Mouse (Mus musculus) intestine, postnatal 0 days (tissue): ENCODE results near the gene Stag1. TPM values are rescaled to one million over a fixed set of nuclear protein-coding genes. Genes with fewer than 3 reads are reported as not detected.

Experiments
- ATAC-seq: fragments of 200-750 bp; cut with Nextera tagmentation; 2 replicates; pipeline ENCODE4 v1.8.0; 2017; ENCODE audit warnings: mild to moderate bottlenecking, moderate TSS enrichment, moderate library complexity
- H3K27ac ChIP-seq: fragments of 300-500 bp; sonication (generic); 2 replicates; pipeline ENCODE4 v1.5.1; 2014; ENCODE audit warnings: mild to moderate bottlenecking, low read depth, low read length, moderate library complexity
- H3K27me3 ChIP-seq: fragments of 300-500 bp; sonication (generic); replicated peaks from 2 replicates; pipeline ENCODE4 v1.6.1; 2014; ENCODE audit warnings: low read length, mixed read lengths; ENCODE audit not compliant: control insufficient read depth, insufficient read depth
- H3K36me3 ChIP-seq: fragments of 300-500 bp; sonication (generic); 2 replicates; pipeline ENCODE4 v1.6.1; 2014; ENCODE audit warnings: mild to moderate bottlenecking, moderate library complexity; ENCODE audit not compliant: control insufficient read depth, insufficient read depth
- H3K4me1 ChIP-seq: fragments of 300-500 bp; sonication (generic); replicated peaks from 2 replicates; pipeline ENCODE4 v1.6.1; 2014; ENCODE audit warnings: antibody characterized with exemption, low read length, mixed read lengths; ENCODE audit not compliant: control insufficient read depth, insufficient read depth
- H3K4me2 ChIP-seq: fragments of 300-500 bp; sonication (generic); replicated peaks from 2 replicates; pipeline ENCODE4 v1.6.1; 2014; ENCODE audit warnings: low read depth, mild to moderate bottlenecking, moderate library complexity
- H3K4me3 ChIP-seq: fragments of 300-500 bp; sonication (generic); 2 replicates; pipeline ENCODE4 v1.5.1; 2014; ENCODE audit warnings: low read depth, low read length
- H3K9ac ChIP-seq: fragments of 300-500 bp; sonication (generic); 2 replicates; pipeline ENCODE4 v1.6.1; 2014; ENCODE audit warnings: mild to moderate bottlenecking, low read depth, low read length
- H3K9me3 ChIP-seq: fragments of 300-500 bp; sonication (generic); 2 replicates; pipeline ENCODE4 v1.6.1; 2016; ENCODE audit warnings: mixed run types; ENCODE audit not compliant: control insufficient read depth
- CTCF ChIP-seq: sonication (generic); IDR thresholded peaks from 2 replicates; pipeline ENCODE4 v1.5.1; 2016; ENCODE audit warnings: low read depth, mild to moderate bottlenecking, control low read depth, antibody characterized with exemption, moderate library complexity
- WGBS: fragments of 180-500 bp; shearing (Covaris S2); extraction: QIAGEN DNeasy Blood & Tissue Kit; methylation state at CpG from one replicate; pipeline ENCODE4 v1.1.7; 2014; 5-methylcytosine and 5-hydroxymethylcytosine counted together
- polyA plus RNA-seq: library from polyadenylated mRNA; unstranded; fragments of >200 nt; fragmentation: Nextera tagmentation; extraction: Ambion mirVana; gene quantifications from 2 replicates; pipeline ENCODE4 v1.2.1, GENCODE M21; 2015

Stag1 gene
- polyA plus RNA-seq, 1 experiment from 2014 or later = 24.6 TPM

DNA sequence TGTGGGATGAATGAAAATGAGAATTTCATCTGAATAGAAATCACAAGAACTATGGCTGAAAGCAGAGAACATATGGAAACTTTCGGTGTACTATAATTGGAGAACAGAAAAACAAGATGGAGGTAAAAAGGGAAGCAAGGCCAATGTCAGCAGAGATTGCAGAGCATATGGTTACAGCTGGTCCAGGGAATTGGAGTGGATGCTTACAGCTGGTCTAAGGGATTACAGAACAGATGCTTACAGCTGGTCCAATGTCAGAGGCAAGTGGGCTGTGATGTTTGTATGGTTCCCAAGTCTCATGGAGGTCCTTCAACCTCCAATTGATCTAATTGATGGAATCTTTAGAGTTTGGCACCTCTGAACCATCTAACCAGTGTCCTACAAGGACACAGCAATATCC, 4.5 kb downstream of the Stag1 start:
- H3K36me3 ChIP-seq = no peaks in the 10 kb centered on the region
- H3K4me2 ChIP-seq = no peak overlapping the region
- no peak for TF ChIP-seq CTCF
- 89% methylated on average over 1 of the region's 1 CpGs for WGBS
- no peak overlapping the region for H3K9ac ChIP-seq
- no peaks in the 10 kb centered on the region for H3K9me3 ChIP-seq
- H3K4me1 ChIP-seq = no peaks in the 10 kb centered on the region
- H3K27ac ChIP-seq = no peak overlapping the region
- H3K27me3 ChIP-seq = no peaks in the 10 kb centered on the region
- no peak overlapping the region for H3K4me3 ChIP-seq
- no peak for ATAC-seq

DNA sequence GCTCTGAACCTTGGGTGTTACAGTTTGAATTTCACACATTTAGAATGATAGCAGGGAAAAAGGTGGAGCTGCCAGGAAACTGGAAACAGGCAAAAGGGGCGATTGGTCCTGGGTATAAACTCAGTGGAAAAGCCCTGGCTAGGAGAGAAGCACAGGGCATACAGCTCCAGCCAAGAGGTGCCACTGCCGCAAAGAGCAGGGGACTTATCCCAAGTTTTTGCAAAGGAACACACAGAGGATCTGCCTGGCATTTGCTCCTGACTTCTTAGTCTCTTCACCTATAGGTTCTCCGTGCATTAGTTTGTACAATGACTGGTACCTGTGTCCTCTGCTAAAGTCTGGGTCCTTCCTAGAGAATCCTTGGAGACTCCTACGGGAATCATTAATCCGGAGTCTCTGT, 5.6 kb downstream of the Stag1 start:
- Histone ChIP-seq H3K36me3 (no peaks in the 10 kb centered on the region), H3K9me3 (no peaks in the 10 kb centered on the region), H3K27ac (no peak overlapping the region), H3K4me1 (no peaks in the 10 kb centered on the region), H3K27me3 (no peaks in the 10 kb centered on the region), H3K4me3 (no peak overlapping the region), H3K4me2 (no peak overlapping the region), H3K9ac (no peak overlapping the region)
- WGBS = 69% methylated on average over 5 of the region's 5 CpGs
- TF ChIP-seq CTCF = no peak
- no peak for ATAC-seq

DNA sequence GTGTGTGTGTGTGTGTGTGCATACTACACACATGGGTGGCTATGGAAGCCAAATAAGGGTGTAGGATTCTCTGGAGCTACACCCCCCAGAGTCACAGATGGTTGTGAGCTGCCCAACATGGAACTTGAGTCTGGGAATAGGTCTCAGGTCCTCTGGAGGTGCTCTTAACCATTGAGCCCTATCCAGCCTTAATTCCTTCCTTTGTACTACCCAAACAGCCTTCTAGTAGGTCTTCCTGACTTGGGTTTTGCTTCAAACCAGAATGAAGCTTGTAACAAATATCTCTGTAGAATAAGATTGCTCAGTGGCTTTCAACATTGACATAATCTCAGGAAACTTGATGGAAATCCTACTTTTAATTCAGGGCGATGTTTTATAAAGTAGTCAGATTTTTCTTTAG, 7.9 kb downstream of the Stag1 start:
- TF ChIP-seq CTCF = no peak
- Histone ChIP-seq H3K9me3 (no peaks in the 10 kb centered on the region), H3K36me3 (no peaks in the 10 kb centered on the region), H3K4me1 (no peaks in the 10 kb centered on the region), H3K4me2 (no peak overlapping the region), H3K27ac (no peak overlapping the region), H3K9ac (no peak overlapping the region), H3K27me3 (no peaks in the 10 kb centered on the region), H3K4me3 (no peak overlapping the region)
- 91% methylated on average over 1 of the region's 1 CpGs for WGBS
- no peak for ATAC-seq

DNA sequence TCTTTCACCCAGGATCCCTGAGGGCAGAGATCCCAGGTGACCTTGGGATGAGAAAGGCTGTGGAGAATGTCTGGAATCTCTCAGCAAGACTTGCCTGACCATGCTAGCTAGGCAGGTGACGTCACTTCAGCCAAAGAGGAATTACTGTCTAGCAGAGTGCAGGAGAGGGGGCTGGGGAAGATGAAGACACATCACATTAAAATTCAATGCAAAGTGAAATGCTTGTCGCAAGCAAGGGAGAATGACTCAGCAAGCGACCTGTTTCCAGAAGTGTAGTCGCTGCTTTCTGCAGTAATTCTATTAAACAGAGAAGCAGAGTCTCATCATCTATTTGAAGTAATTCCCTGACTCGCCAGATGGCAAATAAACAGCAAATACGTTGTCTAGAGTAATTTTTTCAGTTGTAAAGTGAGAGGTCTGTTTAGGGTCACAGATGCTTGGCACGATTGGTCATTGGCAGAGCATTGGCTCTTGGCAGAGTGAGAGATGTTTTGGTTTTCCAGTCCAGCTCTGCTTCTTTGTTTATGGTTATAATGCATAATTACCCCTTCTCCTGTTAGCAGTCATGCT, 8.5 kb downstream of the Stag1 start:
- H3K9me3 ChIP-seq = no peaks in the 10 kb centered on the region
- no peak overlapping the region for H3K27ac ChIP-seq
- ATAC-seq = no peak
- no peak overlapping the region for H3K4me2 ChIP-seq
- H3K4me3 ChIP-seq = no peak overlapping the region
- H3K36me3 ChIP-seq = no peaks in the 10 kb centered on the region
- H3K9ac ChIP-seq = no peak overlapping the region
- H3K27me3 ChIP-seq = no peaks in the 10 kb centered on the region
- no peaks in the 10 kb centered on the region for H3K4me1 ChIP-seq
- TF ChIP-seq CTCF = no peak
- WGBS = 36% methylated on average over 7 of the region's 7 CpGs

DNA sequence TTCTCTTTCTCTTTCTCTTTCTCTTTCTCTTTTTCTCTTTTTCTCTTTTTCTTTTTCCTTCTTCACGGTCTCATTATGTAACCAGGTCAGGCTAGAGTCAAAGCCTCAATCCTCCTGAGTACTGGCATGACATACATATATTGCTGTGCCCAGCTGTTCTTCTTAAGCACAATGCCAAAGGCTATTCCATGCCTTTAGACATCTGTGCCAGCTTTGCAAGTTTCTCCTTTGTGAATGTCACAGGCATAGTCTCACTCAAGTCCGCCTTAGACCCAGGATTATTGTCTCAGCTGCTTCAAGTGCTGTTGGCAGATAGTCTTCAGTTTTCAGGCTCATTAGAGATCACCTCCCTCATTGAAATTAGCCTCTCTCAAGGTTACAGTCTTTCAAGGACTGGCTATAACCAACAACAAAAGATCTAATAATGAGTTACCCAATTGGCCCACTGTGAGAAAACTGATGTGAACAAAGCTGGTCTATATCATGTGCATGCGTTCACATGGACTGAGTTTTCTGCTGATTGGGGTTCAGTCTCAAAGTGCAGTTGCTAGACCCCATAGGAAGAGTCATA, 16.0 kb downstream of the Stag1 start:
- H3K27me3 ChIP-seq = no peaks in the 10 kb centered on the region
- 92% methylated on average over 3 of the region's 3 CpGs for WGBS
- H3K9ac ChIP-seq = no peak overlapping the region
- H3K4me1 ChIP-seq = no peaks in the 10 kb centered on the region; the same call in 1 of the 2 replicates
- ATAC-seq = no peak
- no peaks in the 10 kb centered on the region for H3K9me3 ChIP-seq
- no peaks in the 10 kb centered on the region for H3K36me3 ChIP-seq
- TF ChIP-seq CTCF = no peak
- H3K27ac ChIP-seq = no peak overlapping the region
- H3K4me2 ChIP-seq = no peak overlapping the region
- H3K4me3 ChIP-seq = no peak overlapping the region

DNA sequence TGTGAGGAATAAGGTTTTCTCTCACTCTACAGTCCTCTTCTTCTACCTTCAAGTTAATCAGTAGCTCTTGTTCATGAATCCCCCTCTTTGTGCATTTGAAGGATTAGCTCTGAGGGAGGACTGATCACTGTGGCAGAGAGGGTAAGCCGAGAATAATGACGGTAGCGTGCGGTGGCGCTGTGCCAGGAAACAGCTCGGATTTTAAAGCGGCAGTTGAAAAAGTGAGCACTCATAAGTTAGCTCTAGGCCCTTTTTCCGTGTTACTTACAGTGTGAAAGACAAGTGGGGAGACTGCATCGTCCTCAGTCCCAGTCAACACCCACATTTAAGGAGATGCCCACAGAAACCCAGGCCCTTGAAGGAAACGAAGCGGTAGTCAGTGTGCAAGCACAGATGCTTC, 19.3 kb downstream of the Stag1 start:
- Histone ChIP-seq H3K4me1 (no peaks in the 10 kb centered on the region; the same call in 1 of the 2 replicates), H3K9ac (no peak overlapping the region), H3K9me3 (no peaks in the 10 kb centered on the region), H3K27me3 (no peaks in the 10 kb centered on the region), H3K36me3 (no peaks in the 10 kb centered on the region), H3K27ac (no peak overlapping the region), H3K4me2 (peak overlapping the region; percentile 30), H3K4me3 (no peak overlapping the region)
- no peak for TF ChIP-seq CTCF
- 30% methylated on average over 11 of the region's 11 CpGs for WGBS
- ATAC-seq = no peak
